Mouse (Mus musculus): ENCODE data around the gene Kif26a.

Gene Kif26a

GRCm38 (mm10) chr12:112215545-112215944, 69.5 kb downstream of the Kif26a start:
- no peak for DNase-seq (ENCODE audit: extremely low read depth, low read depth, low spot score)

- no peak for DNase-seq (ENCODE audit: extremely low read depth, low read depth, low spot score)
Observed at GRCm38 (mm10) chr12:112217021-112217420, 71.0 kb downstream of the Kif26a start.

GRCm38 (mm10) chr12:112217681-112218080, 71.7 kb downstream of the Kif26a start:
- no peak for DNase-seq (ENCODE audit: extremely low read depth, low read depth, low spot score)

- DNase-seq (ENCODE audit: extremely low read depth, low read depth, low spot score): no peak
Observed at GRCm38 (mm10) chr12:112221290-112221689, 75.3 kb downstream of the Kif26a start.

- no peak for DNase-seq (ENCODE audit: extremely low read depth, low read depth, low spot score)
Observed at GRCm38 (mm10) chr12:112221754-112222439, 75.9 kb downstream of the Kif26a start.

- peak; percentile 7 for DNase-seq (ENCODE audit: extremely low read depth, low read depth, low spot score)
Observed at GRCm38 (mm10) chr12:112223721-112224337, 77.8 kb downstream of the Kif26a start.

- no peak for DNase-seq (ENCODE audit: extremely low read depth, low read depth, low spot score)
Observed at GRCm38 (mm10) chr12:112226238-112226637, 80.2 kb downstream of the Kif26a start.

GRCm38 (mm10) chr12:112226656-112227055, 80.6 kb downstream of the Kif26a start:
- DNase-seq (ENCODE audit: extremely low read depth, low read depth, low spot score): no peak

- no peak for DNase-seq (ENCODE audit: extremely low read depth, low read depth, low spot score)
Observed at GRCm38 (mm10) chr12:112229084-112229483, 83.1 kb downstream of the Kif26a start.

- DNase-seq (ENCODE audit: extremely low read depth, low read depth, low spot score): no peak
Observed at GRCm38 (mm10) chr12:112230196-112230595, 84.2 kb downstream of the Kif26a start.
